Mouse (Mus musculus) embryo, embryonic 9.5 days (tissue): Measurements from ENCODE around the gene Slc19a2.

Experiments used
- DNase-seq: peaks from one replicate; pipeline ENCODE4 v3.0.0-alpha.2; 2017; ENCODE audit errors: extremely low spot score

The Slc19a2 gene

GRCm38 (mm10) chr1:164252551-164252950, 3.7 kb downstream of the Slc19a2 start:
- no peak for DNase-seq

- DNase-seq = no peak
These were observed 6.0 kb downstream of the Slc19a2 start for GRCm38 (mm10) chr1:164254836-164255235.

GRCm38 (mm10) chr1:164260171-164261028, 11.6 kb downstream of the Slc19a2 start:
- no peak for DNase-seq

GRCm38 (mm10) chr1:164261553-164261952, 12.7 kb downstream of the Slc19a2 start:
- no peak for DNase-seq

GRCm38 (mm10) chr1:164270941-164271340, 22.1 kb downstream of the Slc19a2 start:
- DNase-seq = no peak

- no peak for DNase-seq
These were observed 24.8 kb downstream of the Slc19a2 start for GRCm38 (mm10) chr1:164273659-164274058.

- peak; percentile 88 for DNase-seq
These were observed 26.7 kb downstream of the Slc19a2 start, which contains the start of gene Ccdc181 for GRCm38 (mm10) chr1:164275455-164275954. Gene Ccdc181 (plus strand): TSS chr1:164275585.

- DNase-seq = no peak
These were observed 27.7 kb downstream of the Slc19a2 start for GRCm38 (mm10) chr1:164276552-164276951.

- DNase-seq = no peak
These were observed 30.5 kb downstream of the Slc19a2 start for GRCm38 (mm10) chr1:164279332-164279731.

- no peak for DNase-seq
These were observed 35.2 kb downstream of the Slc19a2 start for GRCm38 (mm10) chr1:164284007-164284406.

- DNase-seq = no peak
These were observed 38.6 kb downstream of the Slc19a2 start for GRCm38 (mm10) chr1:164287406-164287805.

- no peak for DNase-seq
These were observed 43.2 kb downstream of the Slc19a2 start for GRCm38 (mm10) chr1:164292040-164292439.

GRCm38 (mm10) chr1:164294071-164294470, 45.2 kb downstream of the Slc19a2 start:
- DNase-seq = no peak

- no peak for DNase-seq
These were observed 47.6 kb downstream of the Slc19a2 start for GRCm38 (mm10) chr1:164296473-164296872.

- no peak for DNase-seq
These were observed 53.1 kb downstream of the Slc19a2 start for GRCm38 (mm10) chr1:164301949-164302348.

GRCm38 (mm10) chr1:164303821-164304220, 55.0 kb downstream of the Slc19a2 start, which contains the start of gene Nme7:
Gene Nme7 (plus strand): TSS chr1:164304121.
- DNase-seq = no peak

GRCm38 (mm10) chr1:164307124-164307751, 58.4 kb downstream of the Slc19a2 start, which contains the start of gene Blzf1:
Gene Blzf1 (minus strand): TSS chr1:164307489.
- DNase-seq = peak; percentile 96

- no peak for DNase-seq
These were observed 59.1 kb downstream of the Slc19a2 start for GRCm38 (mm10) chr1:164307922-164308321.

GRCm38 (mm10) chr1:164314085-164314484, 65.2 kb downstream of the Slc19a2 start:
- no peak for DNase-seq
